8 mouse cellular contexts compared by ENCODE assay signal in the genomic region with DNA sequence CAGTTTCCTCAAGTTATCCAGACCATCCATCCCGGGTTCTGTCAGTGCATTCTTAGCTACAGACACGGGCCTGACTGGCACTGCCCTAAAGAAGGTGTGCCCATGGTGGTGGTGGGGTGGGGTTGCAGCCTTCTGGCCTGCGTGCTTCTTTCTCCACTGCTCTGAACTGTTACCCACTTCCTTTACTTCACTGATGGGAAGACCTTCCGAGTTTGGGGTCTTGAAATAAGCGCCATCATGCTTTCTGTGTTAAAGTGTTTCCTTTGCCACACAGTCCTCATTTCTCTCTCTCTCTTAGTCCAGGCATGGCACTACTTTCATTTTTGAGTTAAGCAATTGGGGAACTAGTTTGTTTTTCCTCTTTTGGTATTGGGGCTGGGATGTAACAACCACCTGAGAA. TPM values are rescaled to one million over a fixed set of nuclear protein-coding genes. Genes with fewer than 3 reads are reported as not detected.
DNase-seq lines count a peak whose midpoint lies in the region; ATAC-seq lines count a peak whose summit lies in the region.

No protein-coding gene starts in this region.

- H3K4me2 ChIP-seq in liver, embryonic 12.5 days, result peak overlapping the region; percentile 72
- H3K4me2 ChIP-seq in stomach, embryonic 15.5 days, result peak overlapping the region; percentile 93

- no peak overlapping the region for H3K9ac ChIP-seq in liver, embryonic 12.5 days
- no peak overlapping the region for H3K9ac ChIP-seq in stomach, embryonic 15.5 days

- peaks cover 14% of the 10 kb centered on the region; the same call in 1 of the 2 replicates for H3K4me1 ChIP-seq in liver, embryonic 12.5 days
- H3K4me1 ChIP-seq in stomach, embryonic 15.5 days, result 0 out of 2 replicates have a peak, but pooled peaks cover 2% of the 10 kb centered on the region

- DNase-seq in cerebellum, adult 9-10 months, result no peak
- DNase-seq in thymus, postnatal 14 days, result peak; percentile 7
- no peak for DNase-seq in thymus, postnatal 4 days
- DNase-seq in urinary bladder, adult 2 months (ENCODE audit: low spot score), result no peak
- no peak for DNase-seq in kidney, postnatal 25 days

- H3K27ac ChIP-seq in liver, embryonic 12.5 days, result no peak overlapping the region
- H3K27ac ChIP-seq in stomach, embryonic 15.5 days, result no peak overlapping the region

- 0 out of 2 replicates have a peak, but pooled peaks have one; percentile 28 for ATAC-seq in cerebellum, adult (ENCODE audit: insufficient number of reproducible peaks, low FRiP score, low TSS enrichment)
- no peak for ATAC-seq in liver, embryonic 12.5 days
- ATAC-seq in stomach, embryonic 15.5 days (ENCODE audit: insufficient read depth, low FRiP score, low read depth), result no peak

- no peaks in the 10 kb centered on the region for H3K9me3 ChIP-seq in liver, embryonic 12.5 days (replicated peaks)
- H3K9me3 ChIP-seq in stomach, embryonic 15.5 days, result no peaks in the 10 kb centered on the region

- WGBS in liver, embryonic 12.5 days (ENCODE audit: insufficient replicate concordance), result 24% methylated on average over 5 of the region's 5 CpGs
- 35% methylated on average over 5 of the region's 5 CpGs for WGBS in stomach, embryonic 15.5 days

- H3K36me3 ChIP-seq in liver, embryonic 12.5 days, result no peaks in the 10 kb centered on the region
- no peaks in the 10 kb centered on the region for H3K36me3 ChIP-seq in stomach, embryonic 15.5 days

- H3K4me3 ChIP-seq in liver, embryonic 12.5 days, result peak overlapping the region; percentile 58; the same call in 1 of the 2 replicates
- peak overlapping the region; percentile 70 for H3K4me3 ChIP-seq in stomach, embryonic 15.5 days (replicated peaks)

- H3K27me3 ChIP-seq in liver, embryonic 12.5 days (replicated peaks), result peaks cover 29% of the 10 kb centered on the region
- no peaks in the 10 kb centered on the region for H3K27me3 ChIP-seq in stomach, embryonic 15.5 days (replicated peaks)

RNA-seq across cellular contexts. Expression of gene Snx10, which starts 1.3 kb away (rescaled TPM):
- 5.2 and 5.4 TPM in 2 replicates for polyA plus RNA-seq in liver, embryonic 12.5 days (2016; fragmentation: Nextera tagmentation; extraction: Ambion mirVana)
- polyA plus RNA-seq in stomach, embryonic 15.5 days (2015; fragmentation: Nextera tagmentation; extraction: Ambion mirVana), result 15.8 and 16.3 TPM in 2 replicates
- polyA plus RNA-seq in urinary bladder, adult 2 months (2012; rRNA removed), result 12.3 and 14.5 TPM in 2 replicates

RNA-seq across cellular contexts. Expression of gene Cbx3, which starts 54.8 kb away (rescaled TPM):
- polyA plus RNA-seq in liver, embryonic 12.5 days (2016; fragmentation: Nextera tagmentation; extraction: Ambion mirVana), result 307 and 311 TPM in 2 replicates
- 410 and 426 TPM in 2 replicates for polyA plus RNA-seq in stomach, embryonic 15.5 days (2015; fragmentation: Nextera tagmentation; extraction: Ambion mirVana)
- 67.3 and 76.3 TPM in 2 replicates for polyA plus RNA-seq in urinary bladder, adult 2 months (2012; rRNA removed)

RNA-seq across cellular contexts. Expression of gene Hnrnpa2b1, which starts 55.3 kb away (rescaled TPM):
- polyA plus RNA-seq in liver, embryonic 12.5 days (2016; fragmentation: Nextera tagmentation; extraction: Ambion mirVana), result 1,236 and 1,328 TPM in 2 replicates
- polyA plus RNA-seq in stomach, embryonic 15.5 days (2015; fragmentation: Nextera tagmentation; extraction: Ambion mirVana), result 1,728 and 1,813 TPM in 2 replicates
- 639 and 754 TPM in 2 replicates for polyA plus RNA-seq in urinary bladder, adult 2 months (2012; rRNA removed)
